Mouse (Mus musculus) midbrain, embryonic 14.5 days (tissue): ENCODE measurements at regions not wholly inside any gene's neighbourhood (a gene's known extent, or its start where the extent isn't known, plus 50 kb on each side); places are given as distances from the start of the nearest gene placed in this dataset.

Experiments used
- ATAC-seq: fragments of 200-750 bp; cut with Nextera tagmentation; 2 replicates; pipeline ENCODE4 v1.8.0; 2017; ENCODE audit warnings: moderate number of reproducible peaks, moderate library complexity; ENCODE audit not compliant: low FRiP score, low TSS enrichment
- DNase-seq: peaks from one replicate; pipeline ENCODE4 v3.0.0-alpha.2; 2015
- H3K27ac ChIP-seq: fragments of 300-500 bp; sonication (generic); replicated peaks from 2 replicates; pipeline ENCODE4 v1.5.1; 2014; ENCODE audit warnings: mild to moderate bottlenecking, low read depth, low read length, moderate library complexity
- H3K27me3 ChIP-seq: fragments of 300-500 bp; sonication (generic); 2 replicates; pipeline ENCODE4 v1.6.1; 2014; ENCODE audit warnings: low read length, control low read depth, mixed read lengths; ENCODE audit not compliant: control insufficient read depth, insufficient read depth
- H3K36me3 ChIP-seq: fragments of 300-500 bp; sonication (generic); 2 replicates; pipeline ENCODE4 v1.6.1; 2014; ENCODE audit warnings: low read length, control low read depth; ENCODE audit not compliant: control insufficient read depth, insufficient read depth
- H3K4me1 ChIP-seq: fragments of 300-500 bp; sonication (generic); 2 replicates; pipeline ENCODE4 v1.6.1; 2014; ENCODE audit warnings: mild to moderate bottlenecking, antibody characterized with exemption, low read length, control low read depth; ENCODE audit not compliant: control insufficient read depth, insufficient read depth
- H3K4me2 ChIP-seq: fragments of 300-500 bp; sonication (generic); 2 replicates; pipeline ENCODE4 v1.6.1; 2014; ENCODE audit warnings: mild to moderate bottlenecking, low read length, moderate library complexity
- H3K4me3 ChIP-seq: fragments of 300-500 bp; sonication (generic); replicated peaks from 2 replicates; pipeline ENCODE4 v1.5.1; 2014; ENCODE audit warnings: low read depth, low read length
- H3K9ac ChIP-seq: fragments of 300-500 bp; sonication (generic); replicated peaks from 2 replicates; pipeline ENCODE4 v1.6.1; 2014; ENCODE audit warnings: mild to moderate bottlenecking, low read length, moderate library complexity
- H3K9me3 ChIP-seq: fragments of 300-500 bp; sonication (generic); 2 replicates; pipeline ENCODE4 v1.6.1; 2016; ENCODE audit warnings: low read length, control low read depth, mixed read lengths; ENCODE audit not compliant: control insufficient read depth
- WGBS: fragments of 180-500 bp; shearing (Covaris S2); extraction: QIAGEN DNeasy Blood & Tissue Kit; methylation state at CpG from one replicate; pipeline ENCODE4 v1.1.7; 2014; 5-methylcytosine and 5-hydroxymethylcytosine counted together

DNA sequence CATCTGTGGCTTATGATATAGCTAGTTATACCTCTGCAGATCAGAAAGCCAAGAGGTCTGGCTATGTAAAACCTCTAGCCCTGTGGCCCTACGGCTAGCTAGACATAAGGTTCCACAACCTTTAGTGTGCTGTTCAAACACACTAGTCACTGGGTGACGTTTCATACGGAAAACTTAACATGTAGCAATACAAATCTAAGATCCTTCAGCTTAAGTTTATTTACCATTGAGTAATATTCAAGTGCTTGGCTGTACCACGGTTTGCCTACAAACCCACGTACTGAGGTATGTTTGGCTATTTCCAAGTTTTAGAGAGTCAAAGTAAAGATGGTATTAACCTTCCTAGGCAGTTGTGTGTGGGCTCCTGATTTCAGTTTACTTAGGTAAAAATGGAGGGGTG lies 56.5 kb upstream of the Tarsl2 start:
- H3K9ac ChIP-seq = no peak overlapping the region
- no peak overlapping the region for H3K27ac ChIP-seq
- no peak for ATAC-seq
- 94% methylated on average over 5 of the region's 5 CpGs for WGBS
- H3K36me3 ChIP-seq = no peaks in the 10 kb centered on the region
- DNase-seq = no peak
- H3K4me3 ChIP-seq = no peak overlapping the region
- no peak overlapping the region for H3K4me2 ChIP-seq
- H3K27me3 ChIP-seq = no peaks in the 10 kb centered on the region
- H3K9me3 ChIP-seq = no peaks in the 10 kb centered on the region
- no peaks in the 10 kb centered on the region for H3K4me1 ChIP-seq

DNA sequence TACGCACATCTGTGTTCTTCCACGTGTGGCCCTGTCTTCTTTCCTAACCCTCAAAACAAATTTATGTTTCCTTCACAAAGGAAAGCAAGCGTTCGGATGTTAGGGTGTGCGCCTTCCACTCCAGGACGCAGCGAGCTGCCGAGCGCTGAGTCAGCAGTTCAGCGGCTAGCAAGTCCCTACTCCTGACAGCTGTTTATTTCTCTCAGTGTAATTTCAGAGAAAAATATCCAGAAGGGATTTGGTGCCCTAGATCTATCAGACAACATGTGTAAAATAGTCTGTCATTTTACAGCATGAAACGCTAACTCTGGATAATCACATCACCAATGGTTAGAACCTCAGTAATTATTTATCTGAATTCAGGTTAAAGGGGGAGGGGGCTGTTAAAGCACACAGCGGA lies 58.3 kb upstream of the Tarsl2 start:
- H3K27ac ChIP-seq = no peak overlapping the region
- H3K36me3 ChIP-seq = no peaks in the 10 kb centered on the region
- WGBS = 82% methylated on average over 12 of the region's 12 CpGs
- no peak overlapping the region for H3K4me3 ChIP-seq
- peak; percentile 19 for DNase-seq
- no peak overlapping the region for H3K4me2 ChIP-seq
- H3K9ac ChIP-seq = no peak overlapping the region
- ATAC-seq = no peak
- H3K4me1 ChIP-seq = no peaks in the 10 kb centered on the region
- H3K27me3 ChIP-seq = no peaks in the 10 kb centered on the region
- H3K9me3 ChIP-seq = no peaks in the 10 kb centered on the region

- no peaks in the 10 kb centered on the region for H3K4me1 ChIP-seq
- 88% methylated on average over 4 of the region's 4 CpGs for WGBS
- H3K4me3 ChIP-seq = no peak overlapping the region
- H3K36me3 ChIP-seq = no peaks in the 10 kb centered on the region
- no peak overlapping the region for H3K27ac ChIP-seq
- no peak overlapping the region for H3K4me2 ChIP-seq
- no peak for DNase-seq
- H3K9me3 ChIP-seq = no peaks in the 10 kb centered on the region
- no peak for ATAC-seq
- H3K27me3 ChIP-seq = no peaks in the 10 kb centered on the region
- no peak overlapping the region for H3K9ac ChIP-seq
Measured at GRCm38 (mm10) chr7:65585251-65585650, 57.7 kb upstream of the Tjp1 start.

GRCm38 (mm10) chr7:65580938-65581534 lies 53.5 kb upstream of the Tjp1 start:
- Histone ChIP-seq H3K27ac (no peak overlapping the region), H3K9ac (no peak overlapping the region), H3K4me1 (no peaks in the 10 kb centered on the region), H3K4me3 (no peak overlapping the region), H3K9me3 (no peaks in the 10 kb centered on the region), H3K27me3 (no peaks in the 10 kb centered on the region), H3K4me2 (no peak overlapping the region), H3K36me3 (no peaks in the 10 kb centered on the region)
- 71% methylated on average over 10 of the region's 10 CpGs for WGBS
- ATAC-seq (no peak), DNase-seq (peak; percentile 5)
